Mouse (Mus musculus): ENCODE measurements around the gene Nr5a2. TPM values are rescaled to one million over a fixed set of nuclear protein-coding genes. Genes with fewer than 3 reads are reported as not detected.

Gene Nr5a2
- total RNA-seq, 2 experiments from 2014 or later, result 3.3 to 4.4 TPM

DNA sequence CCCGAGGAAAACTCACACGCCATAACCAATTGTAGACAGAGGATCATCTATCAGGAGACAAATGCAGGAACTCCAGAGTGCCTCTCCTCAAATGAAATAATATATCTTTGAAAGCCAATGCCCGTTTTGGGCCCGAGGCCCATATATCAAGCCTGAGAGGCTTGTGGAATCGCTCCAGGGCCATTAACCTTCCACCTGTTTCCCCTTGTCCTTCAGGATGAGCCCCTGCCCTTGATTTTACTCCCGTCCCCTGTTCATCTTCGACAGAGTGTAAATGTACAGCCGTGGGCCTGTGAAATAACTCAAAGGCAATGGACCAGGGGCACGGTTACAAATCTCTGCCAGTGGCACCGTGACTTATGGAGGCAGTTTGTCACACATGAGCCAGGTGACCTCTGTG, 48.3 kb downstream of the Nr5a2 start:
- intact Hi-C loops (cut with DNase I), result no loop called here
- no peak for DNase-seq

GRCm38 (mm10) chr1:136911594-136911860, 48.7 kb downstream of the Nr5a2 start:
- intact Hi-C loops (cut with DNase I), result no loop called here

GRCm38 (mm10) chr1:136910741-136911593, 49.3 kb downstream of the Nr5a2 start:
- intact Hi-C loops (cut with DNase I), result no loop called here
- no peak for DNase-seq

More at GRCm38 (mm10) chr1:136911594-136911860, 48.7 kb downstream of the Nr5a2 start:
- no peak for DNase-seq

- intact Hi-C loops (cut with DNase I), result no loop called here
- no peak for DNase-seq
These were observed 50.1 kb downstream of the Nr5a2 start for GRCm38 (mm10) chr1:136910144-136910543.

DNA sequence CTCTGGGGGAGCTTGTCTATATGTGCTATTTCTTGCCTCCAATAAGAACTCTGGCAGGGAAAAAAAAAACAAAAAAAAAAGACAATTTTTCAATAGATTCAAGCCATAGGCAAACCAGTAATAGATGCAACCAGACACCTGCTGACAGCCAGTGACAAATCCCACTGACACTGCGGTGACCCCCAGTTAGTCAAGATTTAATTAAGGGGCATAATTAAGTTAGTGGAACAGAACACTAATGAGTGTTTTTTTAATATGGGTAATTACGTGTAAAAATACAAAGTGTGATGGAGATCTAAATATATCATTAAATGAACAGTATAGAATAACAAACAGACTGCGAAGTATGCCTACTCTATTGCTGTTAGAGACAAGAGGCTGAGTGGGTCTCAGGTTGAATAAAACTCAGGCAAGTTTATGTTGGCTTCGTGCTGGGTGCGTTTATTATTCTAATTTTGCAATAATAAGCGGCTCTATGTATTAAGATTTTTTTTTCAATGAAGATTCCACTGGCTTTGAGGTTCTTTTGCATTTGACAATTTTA, 50.7 kb downstream of the Nr5a2 start:
- DNase-seq, result no peak
- intact Hi-C loops (cut with DNase I), result no loop called here

DNA sequence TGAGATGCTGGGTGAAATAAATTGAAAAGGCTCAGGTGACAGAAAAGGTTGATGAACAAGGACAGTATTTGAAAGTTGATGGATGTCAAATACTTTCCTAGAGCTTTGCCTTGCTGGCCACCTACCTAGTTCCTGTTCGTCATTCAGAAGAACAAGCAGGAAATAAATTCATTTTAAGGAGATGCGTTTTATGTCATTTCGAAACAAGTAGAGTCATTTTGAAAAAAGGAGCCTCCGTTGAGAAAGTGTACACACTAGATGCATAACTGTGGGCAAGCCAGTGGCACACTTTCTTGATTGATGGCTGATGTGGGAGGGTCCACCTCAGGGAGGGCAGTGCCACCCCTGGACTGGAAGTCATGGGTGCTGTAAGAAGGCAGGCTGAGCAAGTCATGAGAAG, 62.1 kb downstream of the Nr5a2 start:
- intact Hi-C loops (cut with DNase I), result no loop called here

GRCm38 (mm10) chr1:136896351-136896750, 63.9 kb downstream of the Nr5a2 start:
- DNase-seq, result no peak
- intact Hi-C loops (cut with DNase I), result no loop called here

More for the DNA sequence above, 62.1 kb downstream of the Nr5a2 start:
- no peak for DNase-seq

GRCm38 (mm10) chr1:136895877-136896276, 64.4 kb downstream of the Nr5a2 start:
- no peak for DNase-seq
- intact Hi-C loops (cut with DNase I), result no loop called here

GRCm38 (mm10) chr1:136894753-136895152, 65.5 kb downstream of the Nr5a2 start:
- DNase-seq, result no peak
- intact Hi-C loops (cut with DNase I), result no loop called here

GRCm38 (mm10) chr1:136893162-136893561, 67.1 kb downstream of the Nr5a2 start:
- intact Hi-C loops (cut with DNase I), result no loop called here

DNA sequence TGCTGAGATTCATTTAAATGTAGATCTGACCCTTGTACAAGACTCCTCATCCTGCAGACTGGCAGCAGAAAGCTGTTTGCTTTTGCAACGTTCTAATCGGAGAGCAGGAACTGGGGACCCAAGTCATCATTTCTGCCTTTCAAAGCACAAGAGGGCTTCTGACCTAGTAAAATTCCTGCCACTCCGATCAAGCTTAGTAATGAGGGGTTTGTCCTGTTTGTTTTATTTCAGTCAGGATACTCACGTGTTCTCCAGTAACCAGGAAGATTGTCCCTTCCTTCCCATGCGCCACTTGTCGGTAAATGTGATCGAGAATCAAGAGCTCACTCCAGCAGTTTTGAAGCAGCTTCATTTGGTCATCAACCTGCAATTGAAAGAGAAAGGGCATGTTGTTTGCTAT, 69.8 kb downstream of the Nr5a2 start:
- no peak for DNase-seq
- intact Hi-C loops (cut with DNase I), result no loop called here

More at GRCm38 (mm10) chr1:136893162-136893561, 67.1 kb downstream of the Nr5a2 start:
- DNase-seq, result no peak

DNA sequence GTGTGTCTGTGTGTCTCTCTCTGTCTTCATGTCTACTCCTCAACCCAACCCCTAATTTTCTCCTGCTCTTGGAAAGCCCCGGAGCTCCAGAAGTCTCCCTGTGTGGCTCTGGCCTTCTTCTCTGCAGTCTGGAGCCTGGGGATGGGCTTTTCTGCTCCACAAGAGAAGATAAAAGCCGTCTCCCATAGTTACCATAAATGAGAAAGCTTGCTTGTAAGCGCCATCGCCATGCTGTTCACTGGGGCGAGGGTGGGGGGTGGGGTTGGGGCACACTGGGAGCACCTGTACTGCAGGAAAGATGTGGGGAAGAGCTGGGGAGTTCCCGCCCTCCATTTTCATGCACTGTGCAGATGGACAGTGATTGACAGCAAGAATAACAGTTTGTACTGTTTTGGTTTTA, 71.5 kb downstream of the Nr5a2 start:
- DNase-seq, result no peak
- intact Hi-C loops (cut with DNase I), result no loop called here

DNA sequence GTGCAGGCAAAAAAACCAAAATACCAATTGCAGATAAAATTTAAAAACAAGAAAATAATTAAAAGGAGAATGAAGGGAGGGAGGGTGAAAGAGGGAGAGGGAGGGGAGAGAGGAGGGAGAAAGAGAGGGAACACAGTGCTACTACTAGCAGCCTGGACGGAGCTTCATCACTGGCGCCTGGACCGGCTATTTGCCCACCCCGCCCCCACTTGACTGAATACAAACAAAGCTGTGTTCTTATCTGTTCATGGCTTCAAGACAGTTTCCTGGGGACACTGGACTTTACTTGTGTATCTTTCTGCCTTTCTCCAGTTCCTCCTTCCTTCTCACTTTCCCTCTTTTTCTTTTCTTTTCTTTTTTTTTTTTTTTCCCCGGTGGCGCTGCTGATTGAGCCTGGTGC, 73.6 kb downstream of the Nr5a2 start:
- intact Hi-C loops (cut with DNase I), result no loop called here
- DNase-seq, result no peak

- DNase-seq, result no peak
- intact Hi-C loops (cut with DNase I), result no loop called here
These were observed 76.6 kb downstream of the Nr5a2 start for GRCm38 (mm10) chr1:136883458-136884174.

- intact Hi-C loops (cut with DNase I), result no loop called here
- DNase-seq, result no peak
These were observed 80.0 kb downstream of the Nr5a2 start for GRCm38 (mm10) chr1:136880260-136880659.

DNA sequence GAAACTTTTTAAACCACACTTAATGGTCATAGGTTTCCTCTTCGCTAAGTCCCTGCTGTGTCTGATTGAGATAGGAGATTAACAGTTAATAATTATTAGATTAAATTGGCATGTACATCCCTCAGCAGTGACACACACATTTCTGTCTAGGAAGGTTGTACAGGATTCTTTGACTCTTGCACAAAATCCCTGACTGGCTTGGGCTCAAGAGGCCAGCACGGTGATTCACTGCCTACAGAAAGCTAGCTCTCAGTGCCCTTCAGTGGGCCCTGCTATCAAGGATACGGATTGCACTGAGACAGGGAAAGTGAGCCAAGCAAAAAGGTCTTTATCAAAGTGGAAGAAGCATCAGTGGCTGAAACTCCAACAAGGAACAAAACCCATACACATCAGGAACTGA, 85.2 kb downstream of the Nr5a2 start:
- intact Hi-C loops (cut with DNase I), result no loop called here
- DNase-seq, result no peak

- intact Hi-C loops (cut with DNase I), result loop anchor here (5.0 to 10.0 kb wide), 3 partner anchors 48 to 356 kb away; no protein-coding TSS in a partner anchor
- DNase-seq, result peak; percentile 63 to 66
These were observed 91.3 kb downstream of the Nr5a2 start for GRCm38 (mm10) chr1:136868955-136869354.

- no peak for DNase-seq
- intact Hi-C loops (cut with DNase I), result loop anchor here (5.0 to 10.0 kb wide), 3 partner anchors 49 to 357 kb away; no protein-coding TSS in a partner anchor
These were observed 92.0 kb downstream of the Nr5a2 start for GRCm38 (mm10) chr1:136868285-136868684.

DNA sequence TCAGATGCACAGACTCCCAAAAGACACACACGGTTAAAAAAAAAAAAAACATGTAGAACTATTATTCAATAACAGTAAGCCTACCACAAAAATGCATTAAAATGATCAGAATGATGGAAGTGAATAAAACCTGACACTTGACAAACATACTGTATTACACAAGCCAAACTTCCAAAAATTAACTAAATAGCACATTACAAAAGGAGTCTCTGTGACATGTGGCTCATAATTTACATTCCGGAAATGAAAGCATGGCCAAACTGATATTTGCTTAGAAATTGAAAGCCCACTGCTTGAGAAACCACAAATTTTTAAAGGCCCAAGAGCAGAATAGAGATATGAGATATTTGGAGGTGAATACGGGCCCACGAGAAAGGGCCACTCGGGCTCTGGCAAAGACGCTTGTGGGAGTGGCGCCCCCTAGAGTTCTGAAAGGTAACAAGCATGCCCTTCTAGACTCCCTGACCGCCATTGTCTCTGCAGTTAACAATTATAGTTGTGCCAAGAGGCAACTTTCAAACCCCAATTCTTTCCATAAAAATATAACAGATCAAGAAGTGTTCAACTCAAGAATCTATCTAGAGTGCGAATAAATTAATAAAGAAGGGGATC, 93.7 kb downstream of the Nr5a2 start:
- intact Hi-C loops (cut with DNase I), result loop anchor here (5.0 to 10.0 kb wide), 3 partner anchors 51 to 358 kb away; no protein-coding TSS in a partner anchor
- DNase-seq, result no peak

GRCm38 (mm10) chr1:136863209-136863608, 97.0 kb downstream of the Nr5a2 start:
- intact Hi-C loops (cut with DNase I), result loop anchor here (10.0 kb wide), 1 partner anchor 362 kb away; no protein-coding TSS in a partner anchor

GRCm38 (mm10) chr1:136859454-136859853, 100.8 kb downstream of the Nr5a2 start:
- DNase-seq, result no peak
- intact Hi-C loops (cut with DNase I), result no loop called here

More at GRCm38 (mm10) chr1:136863209-136863608, 97.0 kb downstream of the Nr5a2 start:
- no peak for DNase-seq

Measured in heart, postnatal 10 days (tissue).